Mouse (Mus musculus) liver, embryonic 13.5 days (tissue): Measurements from ENCODE around the gene Bud23. TPM values are rescaled to one million over a fixed set of nuclear protein-coding genes. Genes with fewer than 3 reads are reported as not detected.

Source experiments
- ATAC-seq: fragments of 200-750 bp; cut with Nextera tagmentation; 2 replicates; pipeline ENCODE4 v1.8.0; 2017; ENCODE audit warnings: low read depth, mild to moderate bottlenecking, moderate number of reproducible peaks, moderate library complexity
- DNase-seq: peaks from one replicate; pipeline ENCODE4 v3.0.0; 2022
- H3K27ac ChIP-seq: fragments of 300-500 bp; sonication (generic); 2 replicates; pipeline ENCODE4 v1.5.1; 2015; ENCODE audit warnings: moderate library complexity, mild to moderate bottlenecking, inconsistent platforms
- H3K27me3 ChIP-seq: fragments of 300-500 bp; sonication (generic); 2 replicates; pipeline ENCODE4 v1.6.1; 2015; ENCODE audit warnings: mild to moderate bottlenecking, inconsistent platforms
- H3K36me3 ChIP-seq: fragments of 300-500 bp; sonication (generic); 2 replicates; pipeline ENCODE4 v1.6.1; 2015; ENCODE audit warnings: mild to moderate bottlenecking, inconsistent platforms
- H3K4me1 ChIP-seq: fragments of 300-500 bp; sonication (generic); replicated peaks from 2 replicates; pipeline ENCODE4 v1.6.1; 2015; ENCODE audit warnings: inconsistent platforms
- H3K4me2 ChIP-seq: fragments of 300-500 bp; sonication (generic); 2 replicates; pipeline ENCODE4 v1.6.1; 2015; ENCODE audit warnings: inconsistent platforms, mild to moderate bottlenecking, moderate library complexity
- H3K4me3 ChIP-seq: fragments of 300-500 bp; sonication (generic); replicated peaks from 2 replicates; pipeline ENCODE4 v1.5.1; 2015; ENCODE audit warnings: mild to moderate bottlenecking, inconsistent platforms
- H3K9ac ChIP-seq: fragments of 300-500 bp; sonication (generic); 2 replicates; pipeline ENCODE4 v1.6.1; 2015; ENCODE audit warnings: mild to moderate bottlenecking, inconsistent platforms
- H3K9me3 ChIP-seq: fragments of 300-500 bp; sonication (generic); replicated peaks from 2 replicates; pipeline ENCODE4 v1.6.1; 2016; ENCODE audit warnings: inconsistent platforms
- WGBS: fragments of 180-500 bp; shearing (Covaris S2); methylation state at CpG from one replicate; pipeline ENCODE4 v1.1.7; 2015; ENCODE audit not compliant: insufficient replicate concordance; 5-methylcytosine and 5-hydroxymethylcytosine counted together
- polyA plus RNA-seq: library from polyadenylated mRNA; unstranded; fragments of >200 nt; fragmentation: Nextera tagmentation; extraction: Ambion mirVana; gene quantifications from 2 replicates; pipeline ENCODE4 v1.2.1, GENCODE M21; 2015

The Bud23 gene
- polyA plus RNA-seq, 1 experiment from 2014 or later, result 82.4 TPM

DNA sequence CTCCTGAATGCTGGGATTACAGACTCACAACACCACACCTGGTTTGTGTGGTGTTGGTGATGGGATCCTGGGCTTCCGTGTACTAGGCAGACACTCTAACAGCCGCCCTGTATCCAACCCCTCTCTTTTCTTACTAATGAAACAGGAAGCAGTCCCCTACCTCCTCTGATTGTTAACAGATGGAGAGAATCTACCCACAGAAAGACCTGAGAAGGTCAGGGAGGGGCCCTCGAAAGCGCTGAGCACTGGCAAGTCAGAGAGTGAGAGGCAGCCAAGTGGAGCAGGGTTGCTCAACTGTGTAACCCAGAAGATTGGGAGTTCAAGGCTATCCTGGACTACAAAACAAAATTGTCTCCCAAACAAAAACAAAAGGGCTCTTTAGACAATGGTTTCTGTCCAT, 22.1 kb upstream of the Bud23 start:
- 42% methylated on average over 4 of the region's 4 CpGs for WGBS
- DNase-seq (no peak), ATAC-seq (no peak)
- peaks cover 60% of the 10 kb centered on the region for H3K27me3 ChIP-seq
- H3K4me2 ChIP-seq, result no peak overlapping the region
- H3K9ac ChIP-seq, result no peak overlapping the region
- H3K27ac ChIP-seq, result no peak overlapping the region
- H3K9me3 ChIP-seq, result no peaks in the 10 kb centered on the region
- no peaks in the 10 kb centered on the region for H3K36me3 ChIP-seq
- H3K4me3 ChIP-seq, result no peak overlapping the region
- H3K4me1 ChIP-seq, result 0 out of 2 replicates have a peak, but pooled peaks cover 4% of the 10 kb centered on the region

GRCm38 (mm10) chr5:135080539-135080938, 15.8 kb upstream of the Bud23 start:
- ATAC-seq (no peak), DNase-seq (no peak)
- peaks cover 22% of the 10 kb centered on the region for H3K27me3 ChIP-seq
- no peak overlapping the region for H3K4me2 ChIP-seq
- peaks cover 18% of the 10 kb centered on the region for H3K4me1 ChIP-seq
- no peaks in the 10 kb centered on the region for H3K9me3 ChIP-seq
- H3K9ac ChIP-seq, result no peak overlapping the region
- H3K27ac ChIP-seq, result no peak overlapping the region
- H3K4me3 ChIP-seq, result no peak overlapping the region
- no peaks in the 10 kb centered on the region for H3K36me3 ChIP-seq
- WGBS, result 64% methylated on average over 5 of the region's 5 CpGs

- ATAC-seq, result no peak
- WGBS, result 75% methylated on average over 2 of the region's 2 CpGs
- peaks cover 22% of the 10 kb centered on the region; the same call in 1 of the 2 replicates for H3K27me3 ChIP-seq
Measured at GRCm38 (mm10) chr5:135079578-135079977, 14.8 kb upstream of the Bud23 start.

GRCm38 (mm10) chr5:135078482-135078810, 13.7 kb upstream of the Bud23 start:
- peak overlapping the region; percentile 66 for H3K4me3 ChIP-seq
- H3K4me1 ChIP-seq, result peaks cover 19% of the 10 kb centered on the region
- H3K27ac ChIP-seq, result no peak overlapping the region
- no peaks in the 10 kb centered on the region for H3K9me3 ChIP-seq
- no peaks in the 10 kb centered on the region for H3K36me3 ChIP-seq
- H3K27me3 ChIP-seq, result peaks cover 22% of the 10 kb centered on the region; the same call in 1 of the 2 replicates
- DNase-seq (no peak), ATAC-seq (no peak)
- 0 out of 2 replicates have a peak overlapping the region, but pooled peaks have one; percentile 82 for H3K9ac ChIP-seq
- peak overlapping the region; percentile 93 for H3K4me2 ChIP-seq
- WGBS, result 4% methylated on average over 11 of the region's 11 CpGs

More at GRCm38 (mm10) chr5:135079578-135079977, 14.8 kb upstream of the Bud23 start:
- no peaks in the 10 kb centered on the region for H3K36me3 ChIP-seq
- H3K9me3 ChIP-seq, result no peaks in the 10 kb centered on the region
- H3K4me2 ChIP-seq, result no peak overlapping the region
- no peak overlapping the region for H3K27ac ChIP-seq
- H3K4me3 ChIP-seq, result no peak overlapping the region
- DNase-seq, result no peak
- no peak overlapping the region for H3K9ac ChIP-seq
- peaks cover 18% of the 10 kb centered on the region for H3K4me1 ChIP-seq

DNA sequence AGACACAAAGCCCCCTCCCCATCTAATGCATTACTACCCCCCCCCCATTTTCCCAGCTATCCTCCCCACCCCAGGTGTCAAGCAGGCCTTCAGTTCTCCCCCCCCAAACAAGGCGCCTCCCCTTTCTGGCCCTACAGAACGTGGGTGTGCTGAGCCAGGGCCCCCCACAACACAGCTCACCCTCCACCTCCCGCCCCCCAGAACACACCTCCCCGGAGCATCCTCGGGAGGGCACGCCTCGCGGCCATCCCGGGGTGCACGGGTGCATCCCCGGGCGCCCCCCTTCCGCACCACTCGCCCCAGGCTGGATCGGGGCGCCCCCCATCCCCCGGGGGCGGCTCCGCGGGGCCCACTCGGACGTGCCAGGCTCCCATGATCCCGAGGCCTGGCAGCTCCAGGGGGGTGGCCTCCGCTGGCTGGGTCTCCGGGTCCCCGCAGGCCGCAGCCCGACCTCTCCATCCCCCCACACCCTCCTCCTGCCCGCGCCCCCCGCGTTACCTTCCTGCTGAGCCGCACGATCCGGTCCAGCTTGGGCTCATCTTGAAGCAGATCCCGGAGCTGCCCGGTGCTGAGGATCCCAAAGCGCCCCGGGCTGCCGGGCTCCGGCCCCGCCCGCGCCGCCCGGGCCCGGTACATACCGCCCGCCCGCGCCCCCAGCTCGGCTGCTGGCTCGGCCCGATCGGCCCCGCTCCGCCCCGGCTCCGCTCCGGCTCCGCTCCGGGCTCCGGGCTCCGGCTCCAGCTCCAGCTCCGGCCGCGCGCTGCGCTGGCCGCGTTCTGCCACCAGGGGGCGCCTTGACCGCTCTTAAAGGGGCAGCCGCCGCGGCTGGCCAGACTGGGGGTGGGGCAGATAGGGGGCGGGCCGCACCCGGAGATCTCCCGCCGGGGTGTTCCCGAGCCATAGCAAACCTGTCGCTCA, 13.1 kb upstream of the Bud23 start, which contains the start of gene Vps37d:
Gene Vps37d (minus strand): TSS at position 703 of the 918 bp plus-strand sequence.
- DNase-seq (peak; percentile 84), ATAC-seq (peak; percentile 83)
- H3K4me2 ChIP-seq, result peak within 1 kb of the TSS; percentile 93
- 1% methylated on average over 79 of the region's 83 CpGs for WGBS
- H3K4me3 ChIP-seq, result peak within 1 kb of the TSS; percentile 66
- H3K9ac ChIP-seq, result peak within 1 kb of the TSS; percentile 82
- H3K27ac ChIP-seq, result no peak within 1 kb of the TSS
- no peaks in the 10 kb centered on the region for H3K9me3 ChIP-seq
- H3K4me1 ChIP-seq, result peaks cover 24% of the 10 kb centered on the region
- peaks cover 22% of the 10 kb centered on the region; the same call in 1 of the 2 replicates for H3K27me3 ChIP-seq
- no peaks in the 10 kb centered on the region for H3K36me3 ChIP-seq

GRCm38 (mm10) chr5:135076931-135077505, 12.3 kb upstream of the Bud23 start:
- no peak overlapping the region for H3K27ac ChIP-seq
- H3K36me3 ChIP-seq, result no peaks in the 10 kb centered on the region
- 0 out of 2 replicates have a peak overlapping the region, but pooled peaks have one; percentile 82 for H3K9ac ChIP-seq
- H3K9me3 ChIP-seq, result no peaks in the 10 kb centered on the region
- H3K4me1 ChIP-seq, result peaks cover 26% of the 10 kb centered on the region
- H3K4me3 ChIP-seq, result peak overlapping the region; percentile 66
- peak overlapping the region; percentile 93 for H3K4me2 ChIP-seq
- H3K27me3 ChIP-seq, result peaks cover 23% of the 10 kb centered on the region; the same call in 1 of the 2 replicates
- 48% methylated on average over 14 of the region's 14 CpGs for WGBS
- DNase-seq (no peak), ATAC-seq (no peak)

GRCm38 (mm10) chr5:135076368-135076767, 11.6 kb upstream of the Bud23 start:
- H3K27ac ChIP-seq, result no peak overlapping the region
- H3K36me3 ChIP-seq, result no peaks in the 10 kb centered on the region
- H3K4me2 ChIP-seq, result no peak overlapping the region
- DNase-seq (no peak), ATAC-seq (no peak)
- H3K4me1 ChIP-seq, result peaks cover 26% of the 10 kb centered on the region
- H3K27me3 ChIP-seq, result peaks cover 21% of the 10 kb centered on the region; the same call in 1 of the 2 replicates
- H3K9ac ChIP-seq, result no peak overlapping the region
- 71% methylated on average over 14 of the region's 14 CpGs for WGBS
- no peaks in the 10 kb centered on the region for H3K9me3 ChIP-seq
- H3K4me3 ChIP-seq, result no peak overlapping the region

DNA sequence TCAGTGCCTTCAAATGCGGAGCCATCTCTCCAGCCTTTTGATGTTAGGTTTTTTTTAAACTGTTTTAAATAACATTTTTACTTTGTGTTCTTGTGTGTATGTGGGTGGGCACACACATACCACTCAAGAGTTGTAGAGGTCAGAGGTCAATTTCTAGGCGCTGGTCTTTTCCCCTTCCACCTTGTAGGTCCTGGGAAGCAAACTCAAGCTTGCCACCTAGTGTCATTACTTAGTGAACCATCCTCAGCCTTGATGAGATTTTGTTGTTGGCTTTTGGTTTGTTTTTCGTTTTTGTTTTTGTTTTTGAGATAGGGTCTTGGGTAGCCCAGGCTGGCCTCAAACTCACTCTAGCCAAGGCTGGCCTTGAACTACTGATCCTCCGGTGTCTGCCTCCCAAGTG, 10.9 kb upstream of the Bud23 start:
- no peak overlapping the region for H3K9ac ChIP-seq
- H3K4me1 ChIP-seq, result peaks cover 31% of the 10 kb centered on the region
- DNase-seq (no peak), ATAC-seq (no peak)
- no peak overlapping the region for H3K27ac ChIP-seq
- H3K9me3 ChIP-seq, result no peaks in the 10 kb centered on the region
- H3K27me3 ChIP-seq, result peaks cover 21% of the 10 kb centered on the region; the same call in 1 of the 2 replicates
- H3K36me3 ChIP-seq, result no peaks in the 10 kb centered on the region
- 50% methylated on average over 4 of the region's 4 CpGs for WGBS
- no peak overlapping the region for H3K4me2 ChIP-seq
- H3K4me3 ChIP-seq, result no peak overlapping the region

DNA sequence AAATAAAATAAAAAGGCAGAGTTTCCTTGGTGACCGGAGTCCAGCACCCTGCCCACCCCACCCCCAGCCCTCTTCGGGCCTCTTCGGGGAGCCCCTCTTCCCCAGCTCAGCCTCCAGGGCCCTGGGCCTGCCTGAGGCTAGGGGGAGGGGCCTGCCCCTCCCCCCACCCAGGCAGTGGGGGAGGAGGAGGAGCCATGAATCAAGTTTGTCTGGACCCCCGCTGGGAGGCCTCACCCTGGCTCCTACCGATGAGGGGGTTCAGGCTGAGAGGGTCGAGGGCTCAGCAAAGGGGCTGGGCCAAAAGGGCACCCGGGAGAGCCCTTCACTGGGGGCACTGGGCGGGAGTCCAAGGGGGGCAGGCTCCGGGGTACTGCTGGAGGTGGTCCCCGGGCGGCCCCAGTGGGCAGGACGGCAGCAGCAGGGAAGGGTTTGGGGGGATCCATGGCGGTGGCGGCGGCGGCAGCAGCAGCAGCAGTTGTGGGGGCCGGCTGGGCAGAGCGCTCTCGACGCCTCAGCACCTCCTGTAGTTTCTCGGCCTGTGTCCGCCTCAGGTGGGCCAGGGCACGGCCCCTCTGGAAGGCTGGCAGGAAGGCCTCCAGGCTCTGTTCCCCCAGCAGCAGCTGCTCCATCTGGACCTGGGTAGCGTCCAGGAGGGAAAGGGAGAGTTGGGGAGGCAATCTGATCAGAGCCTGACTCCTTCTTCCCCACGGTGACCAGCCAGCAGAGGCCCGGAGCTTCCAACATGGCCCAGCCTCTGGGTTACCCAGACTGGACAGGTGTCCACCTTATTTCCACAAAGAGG, 8.8 kb upstream of the Bud23 start:
- H3K27ac ChIP-seq, result no peak overlapping the region
- no peak overlapping the region for H3K9ac ChIP-seq
- H3K36me3 ChIP-seq, result no peaks in the 10 kb centered on the region
- DNase-seq (no peak), ATAC-seq (no peak)
- H3K9me3 ChIP-seq, result no peaks in the 10 kb centered on the region
- H3K27me3 ChIP-seq, result 0 out of 2 replicates have a peak, but pooled peaks cover 5% of the 10 kb centered on the region
- no peak overlapping the region for H3K4me3 ChIP-seq
- WGBS, result 40% methylated on average over 24 of the region's 26 CpGs
- peaks cover 38% of the 10 kb centered on the region for H3K4me1 ChIP-seq
- no peak overlapping the region for H3K4me2 ChIP-seq

- Histone ChIP-seq H3K9me3 (no peaks in the 10 kb centered on the region), H3K27me3 (0 out of 2 replicates have a peak, but pooled peaks cover 4% of the 10 kb centered on the region), H3K36me3 (0 out of 2 replicates have a peak, but pooled peaks cover 4% of the 10 kb centered on the region), H3K4me1 (peaks cover 30% of the 10 kb centered on the region), H3K27ac (no peak overlapping the region), H3K4me3 (no peak overlapping the region), H3K9ac (no peak overlapping the region), H3K4me2 (no peak overlapping the region)
- DNase-seq (no peak), ATAC-seq (no peak)
- WGBS, result 47% methylated on average over 6 of the region's 6 CpGs
Measured at GRCm38 (mm10) chr5:135072720-135073119, 8.0 kb upstream of the Bud23 start.

GRCm38 (mm10) chr5:135072061-135072460, 7.3 kb upstream of the Bud23 start:
- DNase-seq (no peak), ATAC-seq (no peak)
- H3K4me3 ChIP-seq, result no peak overlapping the region
- peaks cover 23% of the 10 kb centered on the region for H3K4me1 ChIP-seq
- H3K27me3 ChIP-seq, result 0 out of 2 replicates have a peak, but pooled peaks cover 4% of the 10 kb centered on the region
- H3K27ac ChIP-seq, result no peak overlapping the region
- no peak overlapping the region for H3K9ac ChIP-seq
- WGBS, result 69% methylated on average over 2 of the region's 2 CpGs
- H3K4me2 ChIP-seq, result no peak overlapping the region
- no peaks in the 10 kb centered on the region for H3K9me3 ChIP-seq
- H3K36me3 ChIP-seq, result peaks cover 10% of the 10 kb centered on the region; the same call in 1 of the 2 replicates
